Mouse (Mus musculus): ENCODE data around the gene Map3k11. TPM values are rescaled to one million over a fixed set of nuclear protein-coding genes. Genes with fewer than 3 reads are reported as not detected.

The Map3k11 gene
- polyA plus RNA-seq, 1 experiment from 2014 or later, result 22.7 TPM

DNA sequence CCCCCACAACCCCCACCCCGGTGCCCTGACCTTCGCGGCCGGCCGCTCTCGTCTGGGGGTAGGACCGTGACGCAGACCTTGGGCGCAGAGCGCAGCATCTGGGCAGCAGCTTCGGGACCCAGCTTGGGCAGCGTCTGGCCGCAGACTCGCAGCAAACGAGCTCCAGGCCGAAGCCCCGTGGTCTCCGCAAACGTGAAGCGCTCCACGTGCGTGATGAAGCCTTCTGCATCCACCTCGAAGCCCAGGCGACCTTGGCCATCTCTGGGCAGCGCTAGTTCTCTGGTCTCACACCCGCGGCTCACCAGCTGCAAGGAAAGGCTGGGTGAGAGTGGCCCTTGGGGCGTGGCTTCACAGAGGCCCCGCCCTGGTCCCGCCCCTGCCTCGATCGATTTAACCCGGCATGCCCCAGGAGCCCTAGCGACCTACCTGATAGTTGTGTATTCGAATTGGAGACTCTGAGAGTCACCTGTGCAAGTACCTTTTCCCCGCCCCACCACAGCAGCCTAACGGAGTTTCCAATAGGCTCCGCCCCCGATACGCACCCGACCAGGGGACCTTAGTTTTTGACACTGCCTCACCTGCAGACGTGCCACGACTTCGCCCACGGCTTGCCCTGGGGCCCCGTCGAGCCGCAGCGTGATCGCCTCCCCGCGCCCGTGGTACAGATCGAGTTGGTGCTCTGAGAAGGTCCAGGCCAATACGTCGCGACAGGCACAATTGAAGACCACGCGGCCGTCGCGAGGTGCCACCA, 34.4 kb upstream of the Map3k11 start:
- no peak for ATAC-seq (ENCODE audit: insufficient number of reproducible peaks, low FRiP score, low TSS enrichment, low read depth)
- no peaks in the 10 kb centered on the region for H3K9me3 ChIP-seq
- peak overlapping the region; percentile 75 for H3K4me2 ChIP-seq
- H3K4me1 ChIP-seq, result peaks cover 20% of the 10 kb centered on the region
- H3K9ac ChIP-seq, result peak overlapping the region; percentile 21
- H3K4me3 ChIP-seq, result peak overlapping the region; percentile 37
- peaks cover 22% of the 10 kb centered on the region for H3K27me3 ChIP-seq
- WGBS, result 12% methylated on average over 62 of the region's 62 CpGs
- H3K27ac ChIP-seq, result no peak overlapping the region
- H3K36me3 ChIP-seq, result peaks cover 49% of the 10 kb centered on the region

DNA sequence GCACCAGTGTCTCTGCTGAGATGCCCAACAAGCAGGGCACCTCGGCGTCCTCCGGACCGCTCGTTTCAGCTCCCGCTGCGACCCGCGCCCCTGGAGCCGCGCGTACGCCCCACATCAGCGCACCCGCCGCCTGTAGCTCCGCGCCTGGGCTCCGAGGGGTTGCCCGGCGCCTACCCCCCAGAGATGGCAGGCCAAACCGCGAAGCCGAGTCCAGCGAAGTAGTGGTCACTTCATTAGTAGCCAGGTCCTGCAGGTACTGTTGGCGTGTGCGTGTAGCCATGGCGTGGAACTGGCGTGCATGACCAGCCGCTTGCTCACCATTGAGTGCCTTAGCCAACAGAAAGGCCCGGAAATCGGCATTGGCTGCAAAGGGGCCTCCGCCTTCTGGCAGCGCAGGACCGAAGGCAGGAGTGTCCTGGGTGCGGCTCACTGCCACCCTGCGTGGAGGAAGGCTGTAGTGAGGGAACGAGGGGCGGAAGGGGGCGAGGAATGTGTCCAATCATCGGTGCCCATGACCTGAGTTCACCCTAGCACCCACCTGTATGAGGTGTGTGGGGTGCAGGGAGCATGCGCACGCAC, 33.7 kb upstream of the Map3k11 start:
- H3K4me2 ChIP-seq, result peak overlapping the region; percentile 75
- H3K9ac ChIP-seq, result peak overlapping the region; percentile 12; the same call in 1 of the 2 replicates
- H3K4me1 ChIP-seq, result peaks cover 19% of the 10 kb centered on the region
- 16% methylated on average over 43 of the region's 43 CpGs for WGBS
- H3K27me3 ChIP-seq, result peaks cover 22% of the 10 kb centered on the region
- H3K9me3 ChIP-seq, result no peaks in the 10 kb centered on the region
- H3K27ac ChIP-seq, result no peak overlapping the region
- peak overlapping the region; percentile 37 for H3K4me3 ChIP-seq
- ATAC-seq (ENCODE audit: insufficient number of reproducible peaks, low FRiP score, low TSS enrichment, low read depth), result no peak
- H3K36me3 ChIP-seq, result peaks cover 55% of the 10 kb centered on the region

DNA sequence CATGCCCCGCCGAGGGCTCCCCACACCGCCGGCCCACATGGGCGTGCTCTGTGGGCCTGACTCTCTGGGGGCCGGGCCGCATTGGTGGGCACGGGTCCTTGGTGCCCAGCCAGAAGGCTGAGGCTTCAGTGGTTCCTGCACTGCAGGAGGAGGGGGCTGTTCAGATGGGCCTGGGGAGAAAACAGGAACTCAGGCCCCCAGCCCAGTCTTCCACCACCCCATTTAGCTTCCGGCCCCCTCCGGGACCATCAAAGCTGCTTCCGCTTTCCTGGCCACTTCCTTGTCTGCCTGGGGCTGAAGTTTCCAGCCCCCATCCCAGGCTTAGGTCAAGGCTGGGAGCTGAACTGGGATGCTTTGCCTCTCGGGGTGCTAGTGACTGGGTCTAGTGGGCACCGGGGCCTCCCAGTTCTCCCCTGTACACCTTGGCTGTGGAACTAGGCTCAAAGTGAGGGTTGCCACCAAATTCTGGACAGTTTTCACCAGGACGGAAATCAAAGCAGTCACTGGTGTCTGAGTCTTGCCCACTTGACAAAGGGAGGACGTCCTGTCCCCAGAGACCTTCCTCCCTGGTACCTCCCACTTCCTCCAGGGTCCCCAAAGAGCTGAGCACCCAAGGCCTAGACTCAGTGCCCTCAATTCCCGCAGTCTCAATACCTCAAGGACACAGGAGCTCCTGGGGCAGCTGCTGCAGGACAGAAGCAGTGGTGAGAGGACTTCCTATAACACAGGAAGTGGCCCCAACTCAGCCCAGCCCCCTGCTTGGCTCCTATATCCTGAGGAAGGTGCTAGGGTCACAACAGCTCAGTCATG, 27.4 kb upstream of the Map3k11 start:
- no peak for ATAC-seq (ENCODE audit: insufficient number of reproducible peaks, low FRiP score, low TSS enrichment, low read depth)
- Histone ChIP-seq H3K36me3 (peaks cover 42% of the 10 kb centered on the region), H3K9ac (no peak overlapping the region), H3K4me1 (peaks cover 41% of the 10 kb centered on the region), H3K27ac (peak overlapping the region; percentile 12; the same call in 1 of the 2 replicates), H3K9me3 (no peaks in the 10 kb centered on the region), H3K4me2 (peak overlapping the region; percentile 26), H3K27me3 (no peaks in the 10 kb centered on the region), H3K4me3 (peak overlapping the region; percentile 13)
- WGBS, result 69% methylated on average over 16 of the region's 16 CpGs

DNA sequence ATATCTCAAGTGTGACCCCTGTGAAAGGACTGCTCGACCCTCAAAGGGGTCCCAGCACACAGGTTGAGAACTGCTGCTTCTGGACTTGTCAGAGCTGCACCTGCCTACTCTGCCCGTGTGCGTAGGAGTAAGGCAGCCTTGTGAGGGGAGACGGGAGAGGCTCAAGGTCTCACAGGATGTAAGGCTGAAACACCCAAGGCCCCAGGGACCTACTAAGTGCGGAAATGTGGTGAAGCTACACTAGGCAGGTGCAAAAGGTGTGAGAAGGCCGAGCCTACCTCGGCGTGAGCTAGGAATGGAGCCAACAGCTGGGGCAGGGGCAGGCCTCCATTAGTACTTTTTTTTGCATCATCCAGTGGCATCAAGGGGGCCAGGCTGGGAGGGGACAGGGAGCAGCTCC, 26.2 kb upstream of the Map3k11 start:
- H3K4me1 ChIP-seq, result peaks cover 41% of the 10 kb centered on the region
- H3K9me3 ChIP-seq, result no peaks in the 10 kb centered on the region
- peaks cover 52% of the 10 kb centered on the region for H3K36me3 ChIP-seq
- WGBS, result 59% methylated on average over 8 of the region's 8 CpGs
- peak overlapping the region; percentile 61 for H3K4me3 ChIP-seq
- H3K9ac ChIP-seq, result no peak overlapping the region; the same call in 1 of the 2 replicates
- no peak for ATAC-seq (ENCODE audit: insufficient number of reproducible peaks, low FRiP score, low TSS enrichment, low read depth)
- no peaks in the 10 kb centered on the region for H3K27me3 ChIP-seq
- H3K27ac ChIP-seq, result peak overlapping the region; percentile 94
- peak overlapping the region; percentile 63 for H3K4me2 ChIP-seq

DNA sequence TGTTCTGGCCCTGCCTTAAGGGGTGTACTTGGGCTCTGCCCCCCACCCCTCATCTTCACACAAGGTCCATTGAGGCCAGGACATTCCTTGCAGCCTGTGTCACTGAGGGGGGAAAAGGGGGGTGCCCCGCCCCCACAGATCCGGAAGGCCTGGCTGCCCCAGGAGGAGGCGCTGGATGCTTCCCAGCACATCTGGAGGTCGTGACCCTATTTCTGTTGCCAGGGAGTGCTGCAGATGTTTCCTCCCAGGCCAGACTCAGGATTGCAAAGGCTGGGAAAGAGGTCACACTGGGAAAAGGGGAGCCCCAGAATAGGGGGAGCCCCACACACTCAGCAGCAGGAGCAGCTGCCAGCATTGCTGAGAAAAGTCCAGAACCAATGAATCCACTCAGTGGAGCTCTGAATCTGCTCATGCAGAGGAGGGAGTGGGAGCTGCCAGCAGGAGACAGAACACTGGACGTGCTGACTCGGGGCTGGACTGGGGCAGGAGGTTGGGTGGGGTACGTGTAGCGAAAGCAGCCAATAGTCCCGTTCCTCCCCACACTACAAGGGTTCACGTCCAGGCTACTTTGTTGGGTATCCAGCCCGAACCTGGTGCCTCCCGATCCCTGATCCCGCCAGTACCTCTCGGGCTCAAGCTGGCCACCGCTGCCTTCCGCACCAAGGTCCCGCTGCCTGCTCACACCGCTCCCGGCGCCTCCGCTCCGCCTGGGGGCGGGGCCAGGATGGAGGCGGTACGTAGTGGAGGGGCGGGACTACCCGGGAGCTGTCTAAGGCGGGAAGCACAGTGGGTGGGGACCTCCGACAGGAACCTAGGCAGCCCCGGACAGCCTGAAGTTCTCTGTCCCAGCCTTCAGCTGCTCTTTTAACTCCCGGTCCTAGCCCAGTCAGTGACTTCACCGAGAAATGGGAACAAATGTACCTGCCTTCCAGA, 25.3 kb upstream of the Map3k11 start, which contains the start of gene Sipa1:
TSS of gene Sipa1 (minus strand) at position 727 of the 933 bp plus-strand sequence.
- 1% methylated on average over 32 of the region's 32 CpGs for WGBS
- Histone ChIP-seq H3K36me3 (peaks cover 57% of the 10 kb centered on the region), H3K27me3 (no peaks in the 10 kb centered on the region), H3K4me2 (peak within 1 kb of the TSS; percentile 63), H3K4me1 (peaks cover 41% of the 10 kb centered on the region), H3K27ac (peak within 1 kb of the TSS; percentile 94), H3K9ac (peak within 1 kb of the TSS; percentile 49), H3K9me3 (no peaks in the 10 kb centered on the region), H3K4me3 (peak within 1 kb of the TSS; percentile 61)
- peak; percentile 88 for ATAC-seq (ENCODE audit: insufficient number of reproducible peaks, low FRiP score, low TSS enrichment, low read depth)

DNA sequence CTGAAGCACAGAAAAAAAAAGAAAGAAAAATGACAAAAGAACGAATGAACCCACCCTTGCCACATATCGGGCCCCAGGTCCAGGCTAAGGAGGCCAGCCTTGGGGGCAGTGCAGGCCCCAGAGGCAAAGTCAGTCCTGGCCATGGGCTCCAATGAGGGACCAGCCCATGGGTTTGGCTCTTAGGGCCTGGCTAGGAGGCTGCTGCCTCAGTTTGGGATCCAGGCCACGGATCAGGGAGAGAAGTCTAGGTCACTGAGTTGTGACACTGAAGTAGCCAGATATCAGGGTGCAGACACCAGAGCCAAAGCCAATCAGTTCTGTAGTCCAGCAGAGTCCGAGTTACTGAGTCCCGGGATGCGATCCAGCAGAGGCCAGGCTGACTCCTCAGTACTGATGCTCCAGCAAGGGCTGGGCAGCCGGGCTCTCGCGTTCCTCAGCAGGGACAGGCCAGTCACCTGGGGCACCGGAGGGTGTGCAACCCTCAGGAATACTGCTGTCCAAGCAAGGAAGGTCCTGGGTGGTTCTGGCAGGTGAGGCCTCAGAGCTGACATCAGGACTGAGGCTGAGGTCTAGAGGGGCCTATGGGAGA, 23.8 kb upstream of the Map3k11 start:
- Histone ChIP-seq H3K27ac (no peak overlapping the region), H3K4me3 (no peak overlapping the region), H3K4me2 (no peak overlapping the region), H3K36me3 (peaks cover 59% of the 10 kb centered on the region), H3K9ac (no peak overlapping the region), H3K9me3 (no peaks in the 10 kb centered on the region), H3K4me1 (peaks cover 41% of the 10 kb centered on the region), H3K27me3 (no peaks in the 10 kb centered on the region)
- ATAC-seq (ENCODE audit: insufficient number of reproducible peaks, low FRiP score, low TSS enrichment, low read depth), result no peak
- 92% methylated on average over 10 of the region's 10 CpGs for WGBS

DNA sequence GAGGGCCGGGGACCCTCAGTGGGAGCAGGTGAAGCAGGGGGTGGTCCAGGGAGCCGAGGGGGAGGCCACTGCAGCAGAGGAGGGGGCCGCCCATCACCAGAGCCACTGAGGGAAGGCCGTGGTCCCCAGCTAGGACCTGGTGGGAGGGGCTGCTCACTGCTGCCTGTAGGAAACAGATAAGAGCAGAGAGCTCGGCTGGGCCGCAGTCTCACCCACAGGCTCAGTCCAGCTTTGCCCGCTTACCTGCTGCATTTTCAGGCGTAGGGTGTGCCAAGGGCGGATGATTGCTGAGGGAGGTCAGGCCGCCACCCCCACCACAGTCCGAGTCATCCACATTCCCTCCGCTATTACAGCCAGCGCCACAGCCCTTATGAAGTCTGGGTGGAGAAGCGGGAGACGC, 23.1 kb upstream of the Map3k11 start:
- Histone ChIP-seq H3K4me1 (peaks cover 36% of the 10 kb centered on the region), H3K9me3 (no peaks in the 10 kb centered on the region), H3K9ac (no peak overlapping the region), H3K4me2 (no peak overlapping the region), H3K27ac (no peak overlapping the region), H3K36me3 (peaks cover 59% of the 10 kb centered on the region), H3K27me3 (no peaks in the 10 kb centered on the region), H3K4me3 (no peak overlapping the region)
- no peak for ATAC-seq (ENCODE audit: insufficient number of reproducible peaks, low FRiP score, low TSS enrichment, low read depth)
- 91% methylated on average over 15 of the region's 15 CpGs for WGBS

DNA sequence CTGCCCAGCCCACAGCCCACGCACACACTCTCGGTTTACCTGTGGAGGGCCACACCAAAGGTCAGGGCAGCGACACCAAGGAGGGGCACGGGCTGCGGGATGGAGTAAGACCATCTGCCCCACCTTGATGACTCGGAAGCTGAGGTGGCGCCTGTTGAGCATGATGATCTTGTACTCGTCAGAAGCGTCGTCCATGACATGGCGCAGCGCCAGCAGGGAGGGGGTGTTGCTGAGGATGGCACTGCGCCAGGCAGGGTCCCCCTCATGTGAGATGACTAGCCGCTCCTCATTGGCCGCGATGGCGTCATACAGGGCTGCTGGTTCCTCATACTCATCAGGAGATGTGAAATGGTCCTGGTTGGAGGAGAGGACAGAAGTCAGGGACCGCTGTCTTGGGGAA, 22.2 kb upstream of the Map3k11 start:
- H3K9me3 ChIP-seq, result no peaks in the 10 kb centered on the region
- ATAC-seq (ENCODE audit: insufficient number of reproducible peaks, low FRiP score, low TSS enrichment, low read depth), result no peak
- H3K36me3 ChIP-seq, result peaks cover 67% of the 10 kb centered on the region
- H3K4me3 ChIP-seq, result no peak overlapping the region
- H3K27me3 ChIP-seq, result no peaks in the 10 kb centered on the region
- H3K4me1 ChIP-seq, result peaks cover 27% of the 10 kb centered on the region
- H3K9ac ChIP-seq, result no peak overlapping the region
- WGBS, result 93% methylated on average over 18 of the region's 18 CpGs
- no peak overlapping the region for H3K27ac ChIP-seq
- no peak overlapping the region for H3K4me2 ChIP-seq

DNA sequence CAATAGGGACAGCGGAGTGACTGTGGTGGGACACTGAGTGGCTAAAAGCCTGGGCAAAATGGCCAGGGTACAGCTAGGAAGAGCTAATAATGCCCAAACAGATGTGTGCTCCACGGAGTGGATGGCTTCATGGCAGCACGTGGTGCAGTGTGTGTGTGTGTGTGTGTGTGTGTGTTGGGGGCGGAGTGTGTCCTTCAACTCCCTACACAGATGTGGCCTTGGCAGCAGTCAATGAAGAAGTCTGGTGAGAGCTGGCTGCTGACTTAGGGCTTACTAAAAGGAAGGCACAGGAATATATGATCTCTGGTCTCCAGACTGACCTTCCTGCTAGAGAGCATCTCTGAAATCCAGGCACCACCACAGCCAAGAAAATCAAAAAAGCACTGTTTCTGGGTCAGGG, 20.2 kb upstream of the Map3k11 start:
- H3K9ac ChIP-seq, result no peak overlapping the region
- peaks cover 11% of the 10 kb centered on the region for H3K4me1 ChIP-seq
- H3K4me3 ChIP-seq, result no peak overlapping the region
- H3K27ac ChIP-seq, result no peak overlapping the region
- WGBS, result 87% methylated on average over 4 of the region's 4 CpGs
- no peaks in the 10 kb centered on the region for H3K27me3 ChIP-seq
- ATAC-seq (ENCODE audit: insufficient number of reproducible peaks, low FRiP score, low TSS enrichment, low read depth), result no peak
- H3K9me3 ChIP-seq, result no peaks in the 10 kb centered on the region
- H3K36me3 ChIP-seq, result peaks cover 87% of the 10 kb centered on the region
- no peak overlapping the region for H3K4me2 ChIP-seq

DNA sequence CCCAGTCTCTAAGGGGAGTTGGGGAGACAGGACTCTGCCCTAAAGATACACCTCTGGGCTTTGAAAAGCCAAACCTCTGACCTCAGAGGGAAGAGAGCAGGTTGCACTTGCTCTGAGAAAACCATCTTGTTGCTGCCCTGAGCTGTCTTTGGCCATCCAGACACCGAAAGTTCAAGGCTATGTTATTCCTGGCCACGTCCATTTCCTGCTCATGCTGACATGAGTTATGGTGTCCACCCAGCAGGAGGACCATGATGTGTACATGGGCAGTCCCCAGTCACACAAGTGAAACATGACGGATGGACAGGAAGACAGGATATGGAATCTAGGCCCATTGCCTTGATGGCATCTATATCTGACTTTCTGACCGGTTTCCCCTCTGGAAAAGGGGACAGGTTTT, 8.1 kb upstream of the Map3k11 start:
- Histone ChIP-seq H3K4me1 (0 out of 2 replicates have a peak, but pooled peaks cover 2% of the 10 kb centered on the region), H3K9me3 (no peaks in the 10 kb centered on the region), H3K36me3 (peaks cover 94% of the 10 kb centered on the region), H3K4me2 (no peak overlapping the region), H3K9ac (no peak overlapping the region), H3K4me3 (no peak overlapping the region), H3K27ac (no peak overlapping the region), H3K27me3 (no peaks in the 10 kb centered on the region)
- no peak for ATAC-seq (ENCODE audit: insufficient number of reproducible peaks, low FRiP score, low TSS enrichment, low read depth)
- 87% methylated on average over 4 of the region's 4 CpGs for WGBS

DNA sequence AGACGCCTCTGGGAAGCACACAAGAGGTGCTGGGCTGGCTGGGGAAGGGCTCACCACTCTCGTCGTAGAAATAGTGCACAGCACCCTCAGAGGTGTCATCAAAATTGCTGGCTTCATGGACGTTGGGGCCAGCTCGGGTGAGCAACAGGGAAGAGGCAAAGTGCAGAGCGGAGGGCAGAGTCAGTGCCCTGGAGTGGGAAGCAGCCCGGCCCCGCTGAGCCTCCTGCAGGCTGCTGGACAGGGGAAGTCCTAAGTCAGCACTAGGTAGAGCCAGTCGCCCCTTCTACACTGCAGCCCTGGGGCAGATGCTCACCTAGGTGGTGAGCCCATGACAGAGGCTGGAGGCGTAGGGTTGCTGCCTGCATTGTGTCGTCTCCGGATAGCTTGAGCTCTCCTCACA, 4.3 kb upstream of the Map3k11 start:
- Histone ChIP-seq H3K4me2 (no peak overlapping the region), H3K9me3 (no peaks in the 10 kb centered on the region), H3K9ac (no peak overlapping the region), H3K36me3 (peaks cover 73% of the 10 kb centered on the region), H3K4me3 (no peak overlapping the region), H3K27me3 (no peaks in the 10 kb centered on the region), H3K4me1 (peaks cover 14% of the 10 kb centered on the region), H3K27ac (no peak overlapping the region)
- no peak for ATAC-seq (ENCODE audit: insufficient number of reproducible peaks, low FRiP score, low TSS enrichment, low read depth)
- 91% methylated on average over 12 of the region's 12 CpGs for WGBS

Measured in limb, embryonic 15.5 days (tissue).